In genomic region chr9:116342009-116342408, GRCm38 (mm10) we compare ENCODE assay signal across 16 mouse cellular contexts.
DNase-seq lines count a peak whose midpoint lies in the region; ATAC-seq and TF ChIP-seq lines count a peak whose summit lies in the region.
"Had no signal": no experiment of that assay in that cellular context is flagged by ENCODE, and none has a peak within 500 bp of the region (broad histone marks: within the 10 kb centered on the region; RNA-seq: fewer than 3 reads in every experiment).

No protein-coding gene starts in this region.

- 0 out of 2 replicates have a peak, but pooled peaks cover 2% of the 10 kb centered on the region for H3K9me3 ChIP-seq in lung, embryonic 16.5 days (ENCODE audit: control insufficient read depth, low read length)
- no peaks in the 10 kb centered on the region for H3K9me3 ChIP-seq in forebrain, embryonic 14.5 days (replicated peaks; ENCODE audit: control insufficient read depth, low read length)
- H3K9me3 ChIP-seq: embryonic facial prominence, embryonic 12.5 days; forebrain, embryonic 12.5 days; heart, embryonic 10.5 days; hindbrain, embryonic 13.5 days had no signal

- peaks cover 3% of the 10 kb centered on the region; the same call in 1 of the 2 replicates for H3K27me3 ChIP-seq in lung, embryonic 16.5 days (ENCODE audit: control insufficient read depth, insufficient read depth, low read depth, low read length)
- no peaks in the 10 kb centered on the region for H3K27me3 ChIP-seq in forebrain, embryonic 14.5 days (replicated peaks; ENCODE audit: control insufficient read depth, insufficient read depth, low read length)
- H3K27me3 ChIP-seq: CH12.LX; embryonic facial prominence, embryonic 12.5 days; forebrain, embryonic 12.5 days; hindbrain, embryonic 13.5 days had no signal

- TF ChIP-seq POLR2A in lung, adult 2 months (IDR thresholded peaks at IDR 0.05; ENCODE audit: borderline replicate concordance, extremely low read depth, low read depth, low read length): no peak
- no peak for TF ChIP-seq POLR2A in embryonic fibroblast, embryonic 13.5 days (IDR thresholded peaks at IDR 0.05; ENCODE audit: low read depth, low read length)

- no peak overlapping the region for H3K4me2 ChIP-seq in lung, embryonic 16.5 days (ENCODE audit: low read depth, low read length)
- H3K4me2 ChIP-seq in forebrain, embryonic 14.5 days (ENCODE audit: low read length): no peak overlapping the region
- H3K4me2 ChIP-seq: embryonic facial prominence, embryonic 12.5 days; forebrain, embryonic 12.5 days; hindbrain, embryonic 13.5 days had no signal

- H3K27ac ChIP-seq in lung, embryonic 16.5 days (ENCODE audit: low read length): peak overlapping the region; percentile 45
- H3K27ac ChIP-seq in embryonic fibroblast, embryonic 13.5 days (ENCODE audit: insufficient read depth, low read length): 0 out of 2 replicates have a peak overlapping the region, but pooled peaks have one; percentile 10
- H3K27ac ChIP-seq in forebrain, embryonic 14.5 days (ENCODE audit: low read depth, low read length): no peak overlapping the region
- H3K27ac ChIP-seq: embryonic facial prominence, embryonic 12.5 days; forebrain, embryonic 12.5 days; heart, embryonic 10.5 days; hindbrain, embryonic 13.5 days; hindbrain, postnatal 0 days had no signal

- TF ChIP-seq CTCF in lung, adult 2 months (IDR thresholded peaks at IDR 0.05; ENCODE audit: insufficient read depth, low read length): no peak
- TF ChIP-seq CTCF in embryonic fibroblast, embryonic 13.5 days (IDR thresholded peaks at IDR 0.05; ENCODE audit: borderline replicate concordance, insufficient read depth, low read length): no peak

- intact Hi-C loops in heart, postnatal 14 days (cut with DNase I): loop anchor here (5.0 kb wide), 1 partner anchor 40 kb away; no protein-coding TSS in a partner anchor

- no peak overlapping the region for H3K4me3 ChIP-seq in lung, embryonic 16.5 days (ENCODE audit: low read length)
- H3K4me3 ChIP-seq in lung, adult 2 months (replicated peaks; ENCODE audit: extremely low read depth, low read depth, low read length): no peak overlapping the region
- H3K4me3 ChIP-seq in embryonic fibroblast, embryonic 13.5 days (ENCODE audit: insufficient read depth, low read length): no peak overlapping the region
- no peak overlapping the region for H3K4me3 ChIP-seq in forebrain, embryonic 14.5 days (ENCODE audit: low read depth, low read length)
- H3K4me3 ChIP-seq: embryonic facial prominence, embryonic 12.5 days; forebrain, embryonic 12.5 days; heart, embryonic 10.5 days; hindbrain, embryonic 13.5 days had no signal

- peaks cover 7% of the 10 kb centered on the region; the same call in 1 of the 2 replicates for H3K4me1 ChIP-seq in lung, embryonic 16.5 days (replicated peaks; ENCODE audit: control insufficient read depth, insufficient read depth, low read length)
- peaks cover 3% of the 10 kb centered on the region; the same call in 1 of the 2 replicates for H3K4me1 ChIP-seq in lung, adult 2 months (ENCODE audit: control insufficient read depth, insufficient read depth, low read length)
- H3K4me1 ChIP-seq in embryonic fibroblast, embryonic 13.5 days (ENCODE audit: control insufficient read depth, insufficient read depth, low read length): peaks cover 8% of the 10 kb centered on the region
- no peaks in the 10 kb centered on the region for H3K4me1 ChIP-seq in forebrain, embryonic 14.5 days (ENCODE audit: control insufficient read depth, insufficient read depth, low read length)
- H3K4me1 ChIP-seq: embryonic facial prominence, embryonic 12.5 days; forebrain, embryonic 12.5 days; heart, embryonic 10.5 days; hindbrain, embryonic 13.5 days had no signal

- no peak overlapping the region for H3K9ac ChIP-seq in lung, embryonic 16.5 days (ENCODE audit: low read length)
- no peak overlapping the region for H3K9ac ChIP-seq in forebrain, embryonic 14.5 days (ENCODE audit: low read length)
- H3K9ac ChIP-seq: embryonic facial prominence, embryonic 12.5 days; forebrain, embryonic 12.5 days; forebrain, postnatal 0 days; hindbrain, embryonic 13.5 days had no signal

- WGBS in lung, embryonic 16.5 days: 66% methylated on average over 4 of the region's 4 CpGs
- WGBS in lung, adult 2 months: 55% methylated on average over 4 of the region's 4 CpGs
- WGBS in forebrain, embryonic 14.5 days: 63% methylated on average over 4 of the region's 4 CpGs

- H3K36me3 ChIP-seq in lung, embryonic 16.5 days (ENCODE audit: control insufficient read depth, insufficient read depth, low read length): no peaks in the 10 kb centered on the region
- no peaks in the 10 kb centered on the region for H3K36me3 ChIP-seq in forebrain, embryonic 14.5 days (ENCODE audit: control insufficient read depth, insufficient read depth, low read length)
- H3K36me3 ChIP-seq: embryonic facial prominence, embryonic 12.5 days; forebrain, embryonic 12.5 days; heart, embryonic 10.5 days; hindbrain, embryonic 13.5 days had no signal

- ATAC-seq in lung, embryonic 16.5 days (ENCODE audit: low read depth): no peak
- ATAC-seq in forebrain, embryonic 14.5 days: no peak
- ATAC-seq: forebrain, postnatal 0 days; hindbrain, postnatal 0 days had no signal

- peak; percentile 85 for DNase-seq in heart, adult 11 months
- no peak for DNase-seq in heart, postnatal 14 days
- DNase-seq in lung, adult 2 months: no peak
- no peak for DNase-seq in natural killer cell, adult 2 months (ENCODE audit: low spot score in 2 of 2)
- DNase-seq in forebrain, embryonic 14.5 days (ENCODE audit: low spot score): no peak
- DNase-seq: adrenal gland, postnatal 14 days; cerebellum, adult 9-10 months; forebrain, postnatal 0 days had no signal
